Mouse (Mus musculus) heart, postnatal 0 days (tissue): ENCODE measurements around the gene Fbxl12. TPM values are rescaled to one million over a fixed set of nuclear protein-coding genes. Genes with fewer than 3 reads are reported as not detected.

Source experiments
- ATAC-seq: fragments of 200-750 bp; cut with Nextera tagmentation; 2 replicates; pipeline ENCODE4 v1.8.0; 2017; ENCODE audit warnings: low read depth, moderate number of reproducible peaks, moderate library complexity; ENCODE audit not compliant: insufficient read depth
- DNase-seq: peaks from one replicate; pipeline ENCODE4 v3.0.0-alpha.2; 2016; ENCODE audit warnings: low spot score
- H3K27ac ChIP-seq: fragments of 300-500 bp; sonication (generic); 2 replicates; pipeline ENCODE4 v1.5.1; 2014; ENCODE audit warnings: low read depth, mild to moderate bottlenecking
- H3K27me3 ChIP-seq: fragments of 300-500 bp; sonication (generic); 2 replicates; pipeline ENCODE4 v1.6.1; 2014; ENCODE audit warnings: low read length, mixed read lengths; ENCODE audit not compliant: control insufficient read depth, insufficient read depth
- H3K36me3 ChIP-seq: fragments of 300-500 bp; sonication (generic); replicated peaks from 2 replicates; pipeline ENCODE4 v1.6.1; 2014; ENCODE audit warnings: low read length, mixed read lengths; ENCODE audit not compliant: control insufficient read depth, insufficient read depth
- H3K4me1 ChIP-seq: fragments of 300-500 bp; sonication (generic); 2 replicates; pipeline ENCODE4 v1.6.1; 2014; ENCODE audit warnings: antibody characterized with exemption; ENCODE audit not compliant: control insufficient read depth, insufficient read depth
- H3K4me2 ChIP-seq: fragments of 300-500 bp; sonication (generic); 2 replicates; pipeline ENCODE4 v1.6.1; 2014; ENCODE audit warnings: low read depth, mild to moderate bottlenecking, low read length, moderate library complexity
- H3K4me3 ChIP-seq: fragments of 300-500 bp; sonication (generic); 2 replicates; pipeline ENCODE4 v1.5.1; 2014; ENCODE audit warnings: low read depth, low read length
- H3K9ac ChIP-seq: fragments of 300-500 bp; sonication (generic); replicated peaks from 2 replicates; pipeline ENCODE4 v1.6.1; 2014; ENCODE audit warnings: low read depth, low read length, mixed read lengths
- H3K9me3 ChIP-seq: fragments of 300-500 bp; sonication (generic); replicated peaks from 2 replicates; pipeline ENCODE4 v1.6.1; 2016; ENCODE audit warnings: low read length; ENCODE audit not compliant: control insufficient read depth
- CTCF ChIP-seq: IDR thresholded peaks from 2 replicates; pipeline ENCODE4 v1.5.1; 2016; ENCODE audit warnings: antibody characterized with exemption, control low read depth, low read depth
- EP300 ChIP-seq: IDR thresholded peaks from 2 replicates; pipeline ENCODE4 v1.6.1; 2016; ENCODE audit warnings: antibody characterized with exemption, low read depth
- polyA plus RNA-seq: library from polyadenylated mRNA; unstranded; fragments of >200 nt; fragmentation: Nextera tagmentation; extraction: Ambion mirVana; gene quantifications from 2 replicates; pipeline ENCODE4 v1.2.1, GENCODE M21; 2015
- total RNA-seq: library from RNA; depleted of rRNA; stranded (reverse); fragments of >200 nt; gene quantifications from 2 replicates; pipeline ENCODE4 v1.2.3, GENCODE M21; 2014; ENCODE audit warnings: low replicate concordance; rRNA removed

Gene Fbxl12
- total and polyA plus RNA-seq, 2 experiments from 2014 or later: 12.7 to 20.8 TPM

DNA sequence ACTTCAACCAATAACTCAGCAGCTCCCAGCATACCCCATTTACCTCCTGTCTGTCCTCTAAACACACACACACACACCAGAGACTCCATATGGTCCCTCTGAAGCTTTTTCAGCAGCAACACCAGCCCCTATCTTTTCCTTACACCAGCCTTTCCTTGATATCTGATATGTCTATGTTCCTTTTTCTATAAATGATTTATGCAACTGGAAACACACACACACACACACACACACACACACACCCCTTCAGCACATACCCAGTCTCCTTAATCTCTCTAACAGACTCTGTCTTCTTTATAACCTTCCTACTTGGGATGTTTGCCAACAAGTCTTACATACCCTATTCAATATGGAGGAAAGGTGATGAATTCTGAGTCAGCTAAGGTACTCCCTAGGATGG is 73.5 kb downstream of the Fbxl12 start:
- no peak overlapping the region for H3K9ac ChIP-seq
- no peaks in the 10 kb centered on the region for H3K27me3 ChIP-seq
- H3K9me3 ChIP-seq: no peaks in the 10 kb centered on the region
- H3K36me3 ChIP-seq: no peaks in the 10 kb centered on the region
- H3K4me2 ChIP-seq: no peak overlapping the region
- TF ChIP-seq CTCF (no peak), EP300 (no peak)
- no peak overlapping the region for H3K27ac ChIP-seq
- H3K4me1 ChIP-seq: no peaks in the 10 kb centered on the region
- DNase-seq: no peak
- no peak for ATAC-seq
- no peak overlapping the region for H3K4me3 ChIP-seq

Other genes with a start within 250 kb of the Fbxl12 start
- gene Zfp26, start 184.6 kb downstream of the Fbxl12 start, total RNA-seq: 10.0 and 13.4 TPM in 2 replicates
- gene Zfp26, start 184.6 kb downstream of the Fbxl12 start, polyA plus RNA-seq: 3.8 and 5.7 TPM in 2 replicates
- gene Zfp426, start 152.0 kb downstream of the Fbxl12 start, total RNA-seq: 10.4 and 13.7 TPM in 2 replicates
- gene Zfp426, start 152.0 kb downstream of the Fbxl12 start, polyA plus RNA-seq: 7.9 and 9.0 TPM in 2 replicates
- gene Zfp266, start 123.3 kb downstream of the Fbxl12 start, total RNA-seq: 26.8 and 50.1 TPM in 2 replicates
- 25.4 and 28.7 TPM in 2 replicates for gene Zfp266, start 123.3 kb downstream of the Fbxl12 start, polyA plus RNA-seq
- 4.2 and 8.0 TPM in 2 replicates for gene Zfp846, start 63.5 kb downstream of the Fbxl12 start, total RNA-seq
- gene Zfp846, start 63.5 kb downstream of the Fbxl12 start, polyA plus RNA-seq: 8.5 and 9.4 TPM in 2 replicates
- gene Ubl5, start 1.9 kb downstream of the Fbxl12 start, total RNA-seq: 223 and 238 TPM in 2 replicates
- gene Ubl5, start 1.9 kb downstream of the Fbxl12 start, polyA plus RNA-seq: 389 and 407 TPM in 2 replicates
- gene Pin1, start 7.3 kb upstream of the Fbxl12 start, total RNA-seq: 26.9 and 30.7 TPM in 2 replicates
- 40.2 and 40.7 TPM in 2 replicates for gene Pin1, start 7.3 kb upstream of the Fbxl12 start, polyA plus RNA-seq
- 3.1 TPM in 1 of 2 replicates, not detected in the other for gene Olfm2, start 101.6 kb upstream of the Fbxl12 start, total RNA-seq
- gene Olfm2, start 101.6 kb upstream of the Fbxl12 start, polyA plus RNA-seq: 0.20 and 0.34 TPM in 2 replicates
- 4.6 and 8.8 TPM in 2 replicates for gene Col5a3, start 170.3 kb upstream of the Fbxl12 start, total RNA-seq
- 1.4 and 1.6 TPM in 2 replicates for gene Col5a3, start 170.3 kb upstream of the Fbxl12 start, polyA plus RNA-seq
- gene Rdh8, start 173.7 kb upstream of the Fbxl12 start, total RNA-seq: not detected in 2 replicates
- not detected in 2 replicates for gene Rdh8, start 173.7 kb upstream of the Fbxl12 start, polyA plus RNA-seq
- 4.0 and 6.8 TPM in 2 replicates for gene A230050P20Rik, start 223.9 kb upstream of the Fbxl12 start, total RNA-seq
- gene A230050P20Rik, start 223.9 kb upstream of the Fbxl12 start, polyA plus RNA-seq: 4.9 and 5.3 TPM in 2 replicates
- gene Angptl6, start 235.0 kb upstream of the Fbxl12 start, total RNA-seq: 0.43 TPM in 1 of 2 replicates, not detected in the other
- gene Angptl6, start 235.0 kb upstream of the Fbxl12 start, polyA plus RNA-seq: 2.0 and 2.3 TPM in 2 replicates
- gene Ppan, start 243.4 kb upstream of the Fbxl12 start, total RNA-seq: 17.4 and 21.2 TPM in 2 replicates
- gene Ppan, start 243.4 kb upstream of the Fbxl12 start, polyA plus RNA-seq: 15.2 and 16.9 TPM in 2 replicates